Comparison of ENCODE assay signal across 9 mouse cellular contexts in genomic region chr2:119237871-119238220, GRCm38 (mm10). TPM values are rescaled to one million over a fixed set of nuclear protein-coding genes. Genes with fewer than 3 reads are reported as not detected.
A peak's percentile ranks its signal among the peaks of the same experiment; 100 is the strongest.
DNase-seq lines count a peak whose midpoint lies in the region; ATAC-seq and TF ChIP-seq lines count a peak whose summit lies in the region.
"Had no signal": no experiment of that assay in that cellular context is flagged by ENCODE, and none has a peak within 500 bp of the region (broad histone marks: within the 10 kb centered on the region; RNA-seq: fewer than 3 reads in every experiment).

No protein-coding gene starts in this region.

- no peaks in the 10 kb centered on the region for H3K79me2 ChIP-seq in myocyte (ENCODE audit: control insufficient read depth, insufficient read depth)

- H3K4me2 ChIP-seq in intestine, embryonic 14.5 days (ENCODE audit: low read length), result peak overlapping the region; percentile 74
- peak overlapping the region; percentile 49 for H3K4me2 ChIP-seq in myocyte (ENCODE audit: low read depth)

- H3K4me1 ChIP-seq in intestine, embryonic 14.5 days (replicated peaks; ENCODE audit: control insufficient read depth, insufficient read depth, low read length), result 0 out of 2 replicates have a peak, but pooled peaks cover 3% of the 10 kb centered on the region

- peak overlapping the region; percentile 46 for H3K9ac ChIP-seq in intestine, embryonic 14.5 days (ENCODE audit: low read length)

- TF ChIP-seq POLR2A in myocyte (IDR thresholded peaks at IDR 0.05; ENCODE audit: insufficient read length, low read depth), result no peak

- peak overlapping the region; percentile 78; the same call in 1 of the 2 replicates for H3K27ac ChIP-seq in intestine, embryonic 14.5 days (ENCODE audit: low read depth)

- H3K36me3 ChIP-seq in intestine, embryonic 14.5 days (ENCODE audit: control insufficient read depth, insufficient read depth, low read length), result no peaks in the 10 kb centered on the region
- no peaks in the 10 kb centered on the region for H3K36me3 ChIP-seq in myocyte (ENCODE audit: control insufficient read depth, insufficient read depth)
- H3K36me3 ChIP-seq: G1E had no signal

- peak; percentile 19 for DNase-seq in gastrocnemius, postnatal 10 days
- no peak for DNase-seq in gastrocnemius, adult 18-20 months (ENCODE audit: low spot score)
- peak; percentile 28 for DNase-seq in thymus, postnatal 4 days
- DNase-seq in thymus, postnatal 14 days, result no peak
- peak; percentile 75 for DNase-seq in intestine, embryonic 14.5 days (ENCODE audit: low spot score)
- DNase-seq in cerebellum, adult 11-12 months, result no peak

- peak overlapping the region; percentile 45 for H3K4me3 ChIP-seq in intestine, embryonic 14.5 days (ENCODE audit: low read depth, low read length)
- no peak overlapping the region for H3K4me3 ChIP-seq in myocyte

- no peak; the same call in 1 of the 2 replicates for ATAC-seq in intestine, embryonic 14.5 days (replicated peaks; ENCODE audit: low FRiP score, low TSS enrichment, low read depth)
- ATAC-seq in monocyte, adult 5-6 weeks (replicated peaks; ENCODE audit: insufficient number of reproducible peaks, low FRiP score, low TSS enrichment, poor library complexity, severe bottlenecking), result no peak

- no peak overlapping the region for H3ac ChIP-seq in myocyte (ENCODE audit: control insufficient read depth, insufficient read length)

- H3K27me3 ChIP-seq in intestine, embryonic 14.5 days (replicated peaks; ENCODE audit: control insufficient read depth, insufficient read depth, low read length), result peaks cover 48% of the 10 kb centered on the region
- peaks cover 14% of the 10 kb centered on the region for H3K27me3 ChIP-seq in myocyte (ENCODE audit: control insufficient read depth, insufficient read depth, insufficient read length)

- H3K9me3 ChIP-seq in intestine, embryonic 14.5 days (ENCODE audit: control insufficient read depth, low read length), result no peaks in the 10 kb centered on the region
- H3K9me3 ChIP-seq: G1E had no signal

- WGBS in intestine, embryonic 14.5 days, result 2% methylated on average over 31 of the region's 31 CpGs

TF ChIP-seq in myocyte, 11 proteins besides CTCF, POLR2A, EP300 and RAD21:
- no peak for TF ChIP-seq E2F4 (IDR thresholded peaks at IDR 0.05; ENCODE audit: insufficient read depth)
- TF ChIP-seq POLR2AphosphoS2 (IDR thresholded peaks at IDR 0.05; ENCODE audit: insufficient read length, low read depth), result no peak
- TF ChIP-seq CEBPB (IDR thresholded peaks at IDR 0.05; ENCODE audit: insufficient read depth, poor library complexity, severe bottlenecking), result no peak
- no peak for TF ChIP-seq MYOD1 (IDR thresholded peaks at IDR 0.05; ENCODE audit: control insufficient read depth in 1 of 3, insufficient read length in 2 of 3, low read depth in 2 of 3)
- TF ChIP-seq REST (IDR thresholded peaks at IDR 0.05; ENCODE audit: insufficient read depth, insufficient read length), result no peak
- TF ChIP-seq MYOG (IDR thresholded peaks at IDR 0.05; ENCODE audit: control insufficient read depth in 1 of 3, insufficient read depth in 1 of 3, insufficient read length in 2 of 3, low read depth in 2 of 3), result no peak
TF ChIP-seq in myocyte: peak in this region for 0.

RNA-seq across cellular contexts. Expression of gene Spint1, which starts 0.7 kb away (rescaled TPM):
- under 1 TPM; 0.18 to 0.49 TPM for total RNA-seq in gastrocnemius, postnatal 10 days (2021)
- not detected for total RNA-seq in gastrocnemius, adult 18-20 months (2021)
- 71.3 and 81.9 TPM in 2 replicates for polyA plus RNA-seq in intestine, embryonic 14.5 days (2014; fragmentation: Nextera tagmentation; extraction: Ambion mirVana)
- 0.12 TPM for polyA plus RNA-seq in myocyte (2012; fragmentation: generic; extraction: Trizol)
- total RNA-seq in monocyte, adult 5-6 weeks (2017), result 1.5 TPM in 1 of 3 replicates, not detected in the others
- polyA plus RNA-seq: G1E had no signal

RNA-seq across cellular contexts. Expression of gene Ppp1r14d, which starts 8.1 kb away (rescaled TPM):
- total RNA-seq in gastrocnemius, postnatal 10 days (2021), result not detected
- not detected for total RNA-seq in gastrocnemius, adult 18-20 months (2021)
- 3.0 and 3.9 TPM in 2 replicates for polyA plus RNA-seq in intestine, embryonic 14.5 days (2014; fragmentation: Nextera tagmentation; extraction: Ambion mirVana)
- polyA plus RNA-seq in myocyte (2012; fragmentation: generic; extraction: Trizol), result 0.13 TPM
- total RNA-seq in monocyte, adult 5-6 weeks (2017), result not detected in 3 replicates
- total RNA-seq: G1E had no signal
- polyA plus RNA-seq: G1E had no signal

RNA-seq across cellular contexts. Expression of gene Dnajc17, which starts 29.3 kb away (rescaled TPM):
- 10 to 100 TPM; 11.8 to 11.9 TPM for total RNA-seq in gastrocnemius, postnatal 10 days (2021)
- 1 to 10 TPM; 7.9 to 9.1 TPM for total RNA-seq in gastrocnemius, adult 18-20 months (2021)
- 17.8 and 20.5 TPM in 2 replicates for polyA plus RNA-seq in intestine, embryonic 14.5 days (2014; fragmentation: Nextera tagmentation; extraction: Ambion mirVana)
- polyA plus RNA-seq in myocyte (2012; fragmentation: generic; extraction: Trizol), result 17.2 TPM
- 35.4 to 53.6 TPM (median 46.3 TPM) in 3 replicates for total RNA-seq in monocyte, adult 5-6 weeks (2017)

RNA-seq across cellular contexts. Expression of gene Zfyve19, which starts 29.4 kb away (rescaled TPM):
- 10 to 100 TPM; 13.6 to 21.8 TPM for total RNA-seq in gastrocnemius, postnatal 10 days (2021)
- total RNA-seq in gastrocnemius, adult 18-20 months (2021), result 10 to 100 TPM; 13.8 to 14.4 TPM
- 44.2 and 63.2 TPM in 2 replicates for polyA plus RNA-seq in intestine, embryonic 14.5 days (2014; fragmentation: Nextera tagmentation; extraction: Ambion mirVana)
- 23.2 TPM for polyA plus RNA-seq in myocyte (2012; fragmentation: generic; extraction: Trizol)
- total RNA-seq in monocyte, adult 5-6 weeks (2017), result 8.2 to 38.8 TPM (median 16.5 TPM) in 3 replicates

RNA-seq across cellular contexts. Expression of gene Rhov, which starts 33.2 kb away (rescaled TPM):
- not detected for total RNA-seq in gastrocnemius, postnatal 10 days (2021)
- not detected for total RNA-seq in gastrocnemius, adult 18-20 months (2021)
- polyA plus RNA-seq in intestine, embryonic 14.5 days (2014; fragmentation: Nextera tagmentation; extraction: Ambion mirVana), result 0.98 and 2.3 TPM in 2 replicates
- 0.35 TPM for polyA plus RNA-seq in myocyte (2012; fragmentation: generic; extraction: Trizol)
- total RNA-seq in monocyte, adult 5-6 weeks (2017), result 0.48 TPM in 1 of 3 replicates, not detected in the others
- polyA plus RNA-seq: G1E had no signal

Comparison
In these comparisons a context has a peak if more than half of its experiments do, and no peak if none do; other contexts are left out.
1. DNase-seq: peak in gastrocnemius, postnatal 10 days (single experiment), thymus, postnatal 4 days (single experiment) and intestine, embryonic 14.5 days (single experiment); none in gastrocnemius, adult 18-20 months (single experiment), thymus, postnatal 14 days (single experiment) and cerebellum, adult 11-12 months (single experiment).